Mouse (Mus musculus) macrophage (primary cell): ENCODE data around the gene Fdps. TPM values are rescaled to one million over a fixed set of nuclear protein-coding genes. Genes with fewer than 3 reads are reported as not detected.
"Not testable (repeated sequence)": the region's sequence is repeated elsewhere in the genome, so short reads cannot be mapped to it uniquely, and the experiment has no call there.

Experiments
- H3K27ac ChIP-seq: fragments of 350-480 bp; formaldehyde crosslinking; 2 replicates; pipeline ENCODE4 v1.9.0; 2021
- H3K36me3 ChIP-seq: fragments of 350-480 bp; formaldehyde crosslinking; 2 replicates; pipeline ENCODE4 v1.9.0; 2021; ENCODE audit errors: inconsistent target
- H3K4me3 ChIP-seq: fragments of 350-480 bp; formaldehyde crosslinking; 2 replicates; pipeline ENCODE4 v1.9.0; 2021; ENCODE audit errors: inconsistent target
- H3K79me2 ChIP-seq: fragments of 350-480 bp; formaldehyde crosslinking; 2 replicates; pipeline ENCODE4 v1.9.0; 2021; ENCODE audit errors: inconsistent target
- WGBS: methylation state at CpG from one replicate; pipeline ENCODE4 v1.1.7; 2026; ENCODE audit warnings: inconsistent platforms; ENCODE audit not compliant: missing documents; 5-methylcytosine and 5-hydroxymethylcytosine counted together
- polyA plus RNA-seq: library from polyadenylated mRNA; stranded (reverse); fragments of 250-400 nt; gene quantifications from 3 replicates; pipeline ENCODE4 v1.2.4, GENCODE M21; 2018; ENCODE audit warnings: inconsistent platforms

Gene Fdps
- polyA plus RNA-seq, 1 experiment from 2014 or later = 31.5 TPM

DNA sequence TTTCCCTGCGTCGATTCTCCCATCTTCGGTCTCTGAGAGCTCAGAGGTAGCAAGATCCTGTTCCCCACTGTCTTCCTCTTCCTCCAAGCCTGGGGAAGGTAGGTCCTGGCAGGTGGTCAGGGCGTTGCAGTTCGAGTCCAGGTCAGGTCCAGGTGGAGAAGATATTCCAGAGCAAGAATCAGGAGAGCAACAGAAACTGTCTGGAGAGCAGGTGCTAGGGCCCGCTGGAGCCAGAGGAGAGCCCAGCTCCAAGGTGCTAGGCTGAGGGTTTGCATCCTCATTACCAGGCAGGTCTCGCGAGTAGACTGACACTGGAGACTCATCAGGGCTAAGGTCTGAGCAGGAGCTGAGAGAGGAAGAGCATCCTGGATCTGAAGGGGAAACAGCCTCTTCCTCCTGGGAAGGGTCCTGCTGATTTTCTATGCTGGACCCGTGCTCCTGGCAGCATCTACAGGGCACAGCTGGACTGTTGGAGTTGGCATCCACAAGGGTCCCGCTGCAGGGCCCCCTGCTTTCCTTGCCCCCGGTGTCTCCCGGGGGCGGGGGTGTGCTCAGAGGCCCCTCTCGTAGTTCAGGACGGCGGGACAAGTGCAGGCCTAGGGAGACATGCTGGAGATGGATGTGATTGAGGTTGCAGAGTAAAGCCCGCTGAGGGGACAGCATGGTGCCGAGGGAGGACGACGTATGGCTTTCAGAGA is 9.8 kb downstream of the Fdps start:
- 37% methylated on average over 19 of the region's 20 CpGs for WGBS
- Histone ChIP-seq H3K36me3 (0 out of 2 replicates have a peak, but pooled peaks cover 6% of the 10 kb centered on the region), H3K27ac (no peak overlapping the region), H3K79me2 (no peaks in the 10 kb centered on the region; the same call in 1 of the 2 replicates), H3K4me3 (no peak overlapping the region)

DNA sequence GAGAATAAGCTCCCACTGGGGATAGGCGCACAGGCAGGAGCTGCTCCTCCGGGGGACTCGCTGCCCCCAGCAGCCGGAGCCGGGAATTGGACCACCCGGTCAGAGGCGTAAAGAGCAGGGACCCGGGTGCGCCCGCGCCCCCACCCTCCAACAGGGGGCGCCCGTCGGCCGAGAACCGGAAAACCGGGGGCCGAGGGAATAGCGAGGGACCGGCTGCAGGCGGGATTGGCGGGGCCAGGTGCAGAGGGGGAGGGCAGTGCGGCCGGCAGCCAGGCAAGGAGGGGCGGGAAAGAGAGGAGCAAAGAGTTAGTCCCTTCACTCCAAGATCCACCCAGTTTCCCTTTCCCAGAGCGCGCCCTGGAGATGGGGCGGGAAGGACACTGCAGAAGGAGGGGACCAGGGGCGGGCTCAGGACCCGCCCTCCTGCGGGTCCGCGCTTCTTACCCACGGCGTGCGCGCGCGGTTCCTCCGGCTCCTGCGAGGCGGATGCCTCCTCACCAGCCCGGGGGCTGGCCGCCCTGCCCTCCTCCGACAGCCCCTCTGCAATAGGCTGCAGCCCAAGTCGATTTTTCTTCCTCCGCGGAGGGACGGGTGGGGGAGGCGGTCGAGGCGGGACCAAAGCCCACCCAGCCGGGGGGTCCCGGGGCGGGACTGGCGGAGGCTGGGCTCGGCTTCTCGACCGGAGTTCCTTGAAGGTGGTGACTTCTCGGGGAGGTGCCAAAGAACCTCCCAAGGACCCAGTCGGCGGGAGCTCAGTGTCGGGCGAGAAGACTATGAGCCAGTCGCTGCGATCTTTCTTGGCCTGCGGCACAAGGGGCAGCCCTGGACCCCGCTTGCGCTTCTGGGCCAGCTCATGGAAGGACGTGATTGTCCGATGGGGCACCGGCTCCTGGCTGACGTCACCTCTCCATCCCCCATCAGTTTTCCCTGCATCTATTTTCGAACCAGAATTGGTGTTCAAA is 10.8 kb downstream of the Fdps start:
- 2% methylated on average over 67 of the region's 74 CpGs for WGBS
- Histone ChIP-seq H3K27ac (no peak overlapping the region), H3K4me3 (peak overlapping the region; percentile 58; the same call in 1 of the 2 replicates), H3K36me3 (0 out of 2 replicates have a peak, but pooled peaks cover 2% of the 10 kb centered on the region), H3K79me2 (no peaks in the 10 kb centered on the region)

GRCm38 (mm10) chr3:89089882-89090591 is 11.7 kb downstream of the Fdps start:
- under 1% methylated on average over 39 of the region's 40 CpGs for WGBS
- H3K79me2 ChIP-seq = no peaks in the 10 kb centered on the region

GRCm38 (mm10) chr3:89088974-89089373 is 12.8 kb downstream of the Fdps start:
- 49% methylated on average over 14 of the region's 14 CpGs for WGBS
- H3K36me3 ChIP-seq = no peaks in the 10 kb centered on the region
- peak overlapping the region; percentile 58 for H3K4me3 ChIP-seq

More at GRCm38 (mm10) chr3:89089882-89090591, 11.7 kb downstream of the Fdps start:
- Histone ChIP-seq H3K4me3 (peak overlapping the region; percentile 58), H3K27ac (peak overlapping the region; percentile 25), H3K36me3 (no peaks in the 10 kb centered on the region)

GRCm38 (mm10) chr3:89087338-89088110 is 14.2 kb downstream of the Fdps start:
- 16% methylated on average over 21 of the region's 21 CpGs for WGBS
- Histone ChIP-seq H3K4me3 (no peak overlapping the region), H3K79me2 (no peaks in the 10 kb centered on the region), H3K36me3 (no peaks in the 10 kb centered on the region), H3K27ac (no peak overlapping the region)

More at GRCm38 (mm10) chr3:89088974-89089373, 12.8 kb downstream of the Fdps start:
- Histone ChIP-seq H3K79me2 (no peaks in the 10 kb centered on the region), H3K27ac (no peak overlapping the region)

DNA sequence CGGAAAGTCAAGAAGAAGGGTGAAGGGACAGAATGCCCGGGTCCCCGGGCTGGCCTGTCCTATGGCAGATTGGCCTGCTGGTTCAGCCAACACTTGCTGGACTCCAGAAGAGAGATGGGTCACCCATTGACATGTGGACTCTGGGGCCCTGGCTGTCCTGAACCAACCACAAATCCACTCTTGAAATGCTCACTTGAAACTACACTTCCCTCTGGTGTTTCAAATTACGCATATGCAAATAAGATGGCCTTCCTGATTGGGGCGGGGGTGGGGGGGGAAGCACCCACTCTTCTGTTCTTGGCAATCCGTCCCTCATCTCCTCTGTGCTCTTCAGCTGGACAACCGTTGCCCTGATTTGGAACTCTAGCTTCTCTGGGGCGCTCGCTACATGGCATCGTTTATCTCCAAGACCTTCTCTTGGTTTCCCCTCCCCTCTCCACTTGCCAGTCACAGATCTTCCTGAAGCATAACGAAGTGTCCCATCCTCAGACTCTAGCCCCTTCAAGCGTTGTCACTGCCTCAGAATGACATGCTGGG is 17.0 kb downstream of the Fdps start:
- peaks cover 3% of the 10 kb centered on the region for H3K36me3 ChIP-seq
- H3K79me2 ChIP-seq = no peaks in the 10 kb centered on the region
- 91% methylated on average over 12 of the region's 12 CpGs for WGBS
- no peak overlapping the region for H3K4me3 ChIP-seq
- no peak overlapping the region for H3K27ac ChIP-seq

DNA sequence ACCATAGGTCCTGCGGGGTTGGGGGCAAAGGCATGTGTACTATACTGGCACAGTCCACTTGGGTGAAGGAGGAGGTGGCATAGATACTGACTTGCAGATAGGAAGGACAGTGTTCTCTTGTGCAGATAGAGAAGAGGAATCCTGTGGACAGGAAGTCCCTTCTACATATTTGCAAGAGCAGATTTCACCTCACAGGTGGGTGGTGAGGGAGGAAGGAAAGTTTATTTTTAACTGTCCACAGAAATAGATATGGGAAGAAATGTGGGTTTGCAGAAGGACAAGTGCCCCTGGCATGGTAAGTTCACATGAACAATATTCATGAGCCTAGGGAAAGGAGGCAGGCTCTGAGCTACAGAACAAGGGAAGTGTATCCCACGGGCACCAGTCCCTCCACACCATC is 17.6 kb downstream of the Fdps start:
- Histone ChIP-seq H3K36me3 (peaks cover 9% of the 10 kb centered on the region), H3K4me3 (no peak overlapping the region), H3K79me2 (no peaks in the 10 kb centered on the region), H3K27ac (no peak overlapping the region)
- 79% methylated on average over 2 of the region's 2 CpGs for WGBS

DNA sequence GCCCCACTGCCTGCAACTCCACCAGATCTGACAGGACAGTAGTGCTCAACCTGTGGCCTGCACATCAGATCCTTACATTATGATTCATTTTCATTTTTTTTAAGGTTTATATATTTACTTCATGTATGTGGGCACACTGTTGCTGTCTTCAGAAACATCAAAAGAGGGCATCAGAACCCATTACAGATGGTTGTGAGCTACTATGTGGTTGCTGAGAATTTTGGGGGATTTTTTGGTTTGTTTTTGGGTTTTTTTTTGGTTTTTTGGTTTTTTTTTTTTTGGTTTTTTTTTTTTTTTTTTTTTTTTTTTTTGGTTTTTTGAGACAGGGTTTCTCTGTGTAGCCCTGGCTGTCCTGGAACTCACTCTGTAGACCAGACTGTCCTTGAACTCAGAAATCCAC is 19.5 kb downstream of the Fdps start:
- H3K4me3 ChIP-seq, H3K79me2 ChIP-seq, H3K27ac ChIP-seq: not testable (repeated sequence)
- H3K36me3 ChIP-seq = peaks cover 24% of the 10 kb centered on the region

- Histone ChIP-seq H3K36me3 (peaks cover 71% of the 10 kb centered on the region), H3K4me3 (no peak overlapping the region), H3K27ac (no peak overlapping the region), H3K79me2 (no peaks in the 10 kb centered on the region)
- WGBS = 91% methylated on average over 9 of the region's 9 CpGs
Observed at GRCm38 (mm10) chr3:89077383-89077782, 24.4 kb downstream of the Fdps start.

- no peaks in the 10 kb centered on the region for H3K79me2 ChIP-seq
Observed at GRCm38 (mm10) chr3:89067265-89067664, 34.5 kb downstream of the Fdps start.

DNA sequence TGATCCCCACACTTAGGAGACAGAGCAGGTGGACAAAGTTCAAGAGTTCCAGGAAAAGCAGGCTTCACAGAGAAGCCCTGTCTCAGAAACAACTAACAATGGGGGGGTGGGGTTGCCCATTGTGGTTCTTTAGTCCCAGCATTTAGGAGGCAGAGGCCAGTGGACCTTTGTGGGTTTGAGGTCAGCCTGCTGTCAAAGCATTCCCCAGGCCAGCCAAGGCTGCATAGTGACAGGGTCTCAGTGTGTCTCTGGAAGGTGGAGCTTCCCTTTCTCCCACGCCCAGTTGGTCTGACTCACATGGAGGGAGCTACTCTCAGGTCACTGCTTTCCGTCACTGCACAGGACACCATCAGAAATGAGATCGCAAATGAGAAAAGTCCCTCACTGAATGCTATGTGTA is 40.1 kb downstream of the Fdps start:
- Histone ChIP-seq H3K79me2 (no peaks in the 10 kb centered on the region), H3K27ac (no peak overlapping the region), H3K4me3 (no peak overlapping the region), H3K36me3 (peaks cover 89% of the 10 kb centered on the region)
- WGBS = 97% methylated on average over 3 of the region's 3 CpGs

More at GRCm38 (mm10) chr3:89067265-89067664, 34.5 kb downstream of the Fdps start:
- no peak overlapping the region for H3K4me3 ChIP-seq
- no peak overlapping the region for H3K27ac ChIP-seq
- peaks cover 95% of the 10 kb centered on the region for H3K36me3 ChIP-seq

DNA sequence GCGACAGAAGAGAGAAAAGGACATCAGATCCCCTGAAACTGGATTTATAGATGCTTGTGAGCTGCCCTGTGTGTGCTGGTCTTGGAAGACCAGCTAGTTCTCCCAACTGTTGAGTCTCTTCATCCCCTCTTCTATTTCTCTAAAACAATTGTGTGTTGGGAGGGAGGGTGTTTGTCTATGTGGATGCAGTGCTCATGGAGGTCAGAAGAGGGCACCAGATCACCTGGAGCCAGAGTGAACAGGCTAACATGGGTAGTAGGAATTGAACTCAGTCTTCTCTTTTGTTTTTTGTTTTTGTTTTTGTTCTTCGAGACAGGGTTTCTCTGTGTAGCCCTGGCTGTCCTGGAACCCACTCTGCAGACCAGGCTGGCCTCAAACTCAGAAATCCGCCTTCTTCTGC is 43.0 kb downstream of the Fdps start:
- Histone ChIP-seq H3K27ac (no peak overlapping the region), H3K36me3 (peaks cover 88% of the 10 kb centered on the region), H3K79me2 (no peaks in the 10 kb centered on the region), H3K4me3 (no peak overlapping the region)
- WGBS = 87% methylated on average over 3 of the region's 3 CpGs

GRCm38 (mm10) chr3:89058361-89058760 is 43.4 kb downstream of the Fdps start:
- Histone ChIP-seq H3K4me3 (no peak overlapping the region), H3K36me3 (peaks cover 88% of the 10 kb centered on the region), H3K79me2 (no peaks in the 10 kb centered on the region), H3K27ac (no peak overlapping the region)
- WGBS = 94% methylated on average over 9 of the region's 9 CpGs
